Mouse (Mus musculus) olfactory bulb, adult 2 months (tissue): Measurements from ENCODE around the gene Gm26620.

Source experiments
- CTCF ChIP-seq: fragments of 200-500 bp; IDR thresholded peaks from 2 replicates; pipeline ENCODE4 v1.5.1; 2012; ENCODE audit warnings: low read depth, mild to moderate bottlenecking, low read length, moderate library complexity; ENCODE audit not compliant: insufficient read depth
- POLR2A ChIP-seq: fragments of 200-500 bp; IDR thresholded peaks from 2 replicates; pipeline ENCODE4 v1.6.1; 2012; ENCODE audit warnings: mild to moderate bottlenecking, low read depth, low read length, moderate library complexity; ENCODE audit not compliant: insufficient read depth

DNA sequence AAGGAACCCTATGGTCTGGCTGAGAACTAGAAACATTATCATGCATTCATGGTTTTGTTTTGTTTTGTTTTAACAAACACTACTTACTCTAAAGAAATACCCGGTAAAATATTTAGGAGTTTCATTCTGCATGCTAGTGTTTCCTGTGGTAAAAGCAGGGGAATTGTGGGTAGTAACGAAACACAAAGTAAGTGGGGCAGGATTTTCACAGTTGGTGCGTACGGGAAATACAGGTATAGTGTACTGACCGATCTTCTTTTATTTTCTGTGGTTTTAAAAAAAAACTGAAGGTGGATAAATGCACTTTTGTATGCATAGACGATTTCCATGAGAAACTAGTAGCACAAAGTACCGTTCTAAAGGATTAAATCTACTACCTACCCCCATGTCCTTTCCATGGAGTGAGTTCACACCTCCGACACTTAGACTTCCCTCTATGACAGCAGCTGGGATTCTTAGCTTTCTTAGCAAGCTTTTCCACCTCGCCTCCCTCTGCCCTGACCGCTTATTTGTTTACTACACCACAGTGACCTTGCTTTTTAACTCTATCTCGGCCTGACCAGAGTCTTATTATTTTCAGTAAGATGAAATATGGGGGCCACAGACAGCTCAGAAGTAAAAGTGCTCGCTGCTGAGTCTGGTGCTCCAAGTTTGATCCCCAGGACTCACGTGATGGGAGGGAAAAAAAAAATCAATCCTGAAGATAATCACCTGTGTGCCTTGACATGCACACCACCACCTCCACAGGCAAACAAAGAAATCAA lies 23.0 kb upstream of the Gm26620 start:
- no peak for TF ChIP-seq CTCF
- no peak for TF ChIP-seq POLR2A
